Mouse (Mus musculus) inflammation-experienced regulatory T-cells, adult 6 months (primary cell): ENCODE results near the gene Ahcyl2. TPM values are rescaled to one million over a fixed set of nuclear protein-coding genes. Genes with fewer than 3 reads are reported as not detected.
"Not testable (repeated sequence)": the region's sequence is repeated elsewhere in the genome, so short reads cannot be mapped to it uniquely, and the experiment has no call there.

Experiments used
- ATAC-seq: one replicate; pipeline ENCODE4 v1.8.0; 2017
- polyA plus RNA-seq, 3 experiments: library from polyadenylated mRNA; unstranded; fragments of 100-300 nt; shearing (Covaris generic); gene quantifications; one replicate each; pipeline ENCODE4 v1.2.1; 2017

Ahcyl2 gene
- polyA plus RNA-seq, result 10 to 100 TPM; 28.9 to 79.9 (median 60.8) TPM

DNA sequence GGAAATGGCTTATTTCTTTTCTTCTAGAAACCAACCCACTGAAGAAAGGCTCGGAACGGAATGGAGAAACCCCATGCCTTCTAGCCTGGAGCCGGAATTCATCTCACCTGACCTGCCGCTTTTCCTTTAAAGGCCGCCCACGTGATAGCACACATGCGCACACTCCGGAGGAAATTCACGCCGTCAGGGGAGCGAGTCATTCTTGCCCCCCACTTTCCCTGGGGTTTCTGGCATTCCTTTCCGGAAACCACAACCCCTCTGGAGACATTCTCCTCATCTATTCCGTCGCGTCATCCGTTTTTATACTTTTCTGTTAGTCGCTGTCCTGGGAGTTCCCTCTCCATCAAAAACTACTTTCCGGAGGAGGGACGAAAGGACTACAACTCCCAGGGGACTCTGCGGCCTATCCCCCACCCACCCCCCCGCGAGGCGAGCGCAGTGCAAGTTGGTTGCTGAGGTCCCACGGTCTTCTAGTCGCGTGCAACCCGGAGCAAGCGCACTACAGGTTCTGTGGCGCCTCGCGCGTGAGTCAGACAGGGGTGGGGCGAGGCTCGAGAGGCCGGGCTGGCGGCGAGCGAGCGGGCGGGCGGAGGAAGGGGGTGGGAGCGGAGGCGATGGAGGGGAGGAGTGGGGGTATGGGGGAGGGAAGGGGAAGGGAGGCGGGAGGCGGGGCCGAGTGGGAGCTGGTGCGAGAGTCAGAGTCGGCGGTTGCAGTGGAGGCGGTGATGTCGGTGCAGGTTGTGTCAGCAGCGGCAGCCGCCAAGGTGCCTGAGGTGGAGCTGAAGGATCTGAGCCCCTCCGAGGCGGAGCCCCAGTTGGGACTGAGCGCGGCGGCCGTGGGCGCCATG, at the start of gene Ahcyl2:
TSS of gene Ahcyl2 (plus strand) at position 199 of the 848 bp plus-strand sequence.
- ATAC-seq, result peak; percentile 91

DNA sequence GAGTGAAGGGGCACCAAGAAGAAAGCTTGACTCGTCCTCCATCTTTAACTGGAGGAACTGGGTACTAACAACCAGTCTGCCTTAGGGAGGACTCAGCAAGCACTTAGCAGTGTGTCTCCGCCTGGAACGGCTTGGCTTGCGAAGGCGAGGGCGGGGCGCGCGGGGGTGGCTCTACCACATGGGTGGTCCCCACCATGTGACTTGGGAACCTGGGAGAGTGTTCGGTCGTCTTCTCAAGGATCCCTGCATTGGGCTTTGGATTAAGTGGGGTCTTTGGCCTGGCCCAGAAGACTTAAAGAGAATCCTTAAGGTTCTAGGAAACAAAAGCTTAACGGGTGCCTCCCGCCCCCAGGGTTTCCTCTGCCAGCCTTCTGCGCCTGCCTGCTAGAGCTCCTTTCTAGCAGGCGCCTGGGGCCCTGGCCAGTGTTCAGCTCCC, 48.9 kb upstream of the Ahcyl2 start:
- no peak for ATAC-seq

DNA sequence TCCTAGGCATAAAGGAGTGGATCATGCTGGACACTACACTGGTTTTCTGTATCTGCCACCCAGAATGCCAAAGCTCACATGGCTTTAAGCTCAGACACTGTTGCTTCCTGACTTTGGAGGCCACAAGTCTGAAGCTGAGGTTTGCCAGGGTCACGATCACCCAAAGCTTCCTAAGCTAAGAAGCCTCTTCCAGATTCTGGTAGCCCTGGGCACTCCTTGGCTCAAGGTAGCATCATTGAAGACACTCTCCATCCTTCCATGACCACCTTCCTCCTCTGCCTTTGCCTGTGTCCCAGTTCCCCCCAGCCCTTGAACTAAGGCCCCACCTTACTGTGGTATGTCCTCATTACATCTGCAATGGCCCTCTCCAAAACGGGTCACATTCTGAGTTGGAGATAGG, 45.9 kb upstream of the Ahcyl2 start:
- no peak for ATAC-seq

DNA sequence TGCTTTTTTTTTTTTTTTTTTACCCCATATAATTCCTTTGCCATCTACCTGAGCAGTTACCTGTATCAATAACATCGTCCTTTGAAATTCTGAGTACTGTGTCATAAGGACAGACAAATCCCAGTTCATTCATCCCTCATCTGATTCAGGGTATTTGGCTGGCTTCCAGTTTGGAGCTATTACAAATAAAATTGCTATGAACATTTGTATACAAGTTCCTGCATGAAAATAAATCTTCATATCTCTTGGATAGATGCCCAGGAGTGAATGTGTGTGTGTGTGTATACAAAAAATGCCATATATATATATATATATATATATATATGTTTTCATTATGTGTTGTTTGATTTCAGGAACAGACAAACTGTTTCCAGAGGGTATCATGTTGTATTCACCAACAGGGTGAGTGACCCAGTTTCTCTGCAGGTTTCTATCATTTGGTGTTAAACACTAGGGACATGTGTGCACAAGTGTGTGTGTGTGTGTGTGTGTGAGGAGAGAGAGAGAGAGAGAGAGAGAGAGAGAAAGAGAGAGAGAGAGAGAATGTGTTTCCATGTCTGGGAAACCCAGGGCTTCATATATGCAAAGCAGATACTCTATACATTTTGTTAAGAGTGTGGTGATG, 41.1 kb upstream of the Ahcyl2 start:
- ATAC-seq, result no peak

DNA sequence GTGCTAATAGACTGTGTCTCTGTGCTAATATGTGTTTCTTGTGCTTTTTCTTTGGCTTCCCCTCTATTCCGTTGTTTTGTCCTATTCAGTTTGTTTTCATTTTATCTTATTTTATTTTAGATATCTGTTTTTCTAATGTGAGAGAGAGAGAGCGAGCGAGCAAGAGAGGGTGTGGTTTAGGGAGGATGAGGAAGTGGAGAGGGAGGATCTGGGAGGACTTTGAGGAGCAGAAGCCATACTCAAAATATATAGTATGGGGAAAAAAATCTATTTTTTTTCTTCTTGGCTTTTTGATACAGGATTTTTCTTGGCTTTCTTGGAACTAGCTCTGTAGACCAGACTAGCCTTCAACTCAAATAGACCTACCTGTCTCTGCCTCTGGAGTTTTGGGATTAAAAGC, 39.8 kb upstream of the Ahcyl2 start:
- no peak for ATAC-seq

DNA sequence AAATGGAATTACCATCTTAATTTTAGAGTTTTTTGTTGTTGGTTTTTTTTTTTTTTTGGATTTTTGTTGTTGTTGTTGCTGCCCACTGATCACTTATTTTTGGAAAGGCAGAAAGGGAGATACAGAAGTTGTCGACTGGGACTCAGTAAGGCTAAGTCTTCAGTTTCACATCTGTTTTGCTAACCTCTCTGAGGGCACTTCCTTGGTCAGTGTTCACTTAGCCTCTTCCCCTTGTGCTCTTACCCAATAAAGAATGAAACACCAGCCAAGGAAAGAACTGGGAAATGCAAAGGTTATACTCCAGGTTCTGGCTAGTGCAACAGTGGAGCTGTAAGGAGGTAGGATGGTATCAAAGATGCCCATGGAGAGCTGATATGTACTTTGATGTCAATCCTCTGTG, 38.3 kb upstream of the Ahcyl2 start:
- ATAC-seq, result no peak

DNA sequence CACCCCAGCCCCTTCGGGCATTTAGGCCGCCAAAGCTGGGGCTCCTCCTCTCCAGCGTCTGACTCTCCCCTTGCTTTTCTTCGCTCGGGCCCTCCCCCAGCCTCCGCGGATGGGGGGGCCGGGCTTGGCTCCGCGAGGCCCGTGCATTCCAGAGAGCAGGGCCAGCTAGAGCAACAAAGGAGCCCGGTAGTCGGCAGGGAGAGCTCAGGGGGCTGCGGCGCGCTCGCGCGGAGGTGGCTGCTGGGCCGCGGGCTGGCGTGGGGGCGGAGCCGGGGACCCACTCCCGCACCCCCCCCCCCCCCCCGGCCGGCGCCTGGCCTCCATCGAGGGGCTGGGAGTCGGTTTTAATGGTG, 32.5 kb upstream of the Ahcyl2 start, which contains the start of gene Smo:
TSS of gene Smo (plus strand) at position 168 of the 353 bp plus-strand sequence.
- ATAC-seq, result no peak

DNA sequence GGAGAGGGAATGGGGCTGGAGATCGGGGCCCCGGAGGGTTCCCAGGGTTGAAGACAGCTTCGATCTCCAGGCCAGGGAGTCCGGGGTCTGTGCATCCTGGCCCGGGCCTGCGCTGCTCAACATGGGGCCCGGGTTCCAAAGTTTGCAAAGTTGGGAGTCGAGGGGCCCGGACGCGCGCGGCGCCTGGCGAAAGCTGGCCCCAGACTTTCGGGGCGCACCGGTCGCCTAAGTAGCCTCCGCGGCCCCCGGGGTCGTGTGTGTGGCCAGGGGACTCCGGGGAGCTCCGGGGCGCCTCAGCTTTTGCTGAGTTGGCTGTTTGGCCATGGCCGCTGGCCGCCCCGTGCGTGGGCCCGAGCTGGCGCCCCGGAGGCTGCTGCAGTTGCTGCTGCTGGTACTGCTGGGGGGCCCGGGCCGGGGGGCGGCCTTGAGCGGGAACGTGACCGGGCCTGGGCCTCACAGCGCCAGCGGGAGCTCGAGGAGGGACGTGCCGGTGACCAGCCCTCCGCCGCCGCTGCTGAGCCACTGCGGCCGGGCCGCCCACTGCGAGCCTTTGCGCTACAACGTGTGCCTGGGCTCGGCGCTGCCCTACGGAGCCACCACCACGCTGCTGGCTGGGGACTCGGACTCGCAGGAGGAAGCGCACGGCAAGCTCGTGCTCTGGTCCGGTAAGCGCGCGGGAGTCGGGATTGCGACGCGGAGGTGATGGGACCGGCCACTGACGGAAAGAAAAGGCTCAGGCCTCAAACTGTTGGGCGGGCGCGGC, 31.9 kb upstream of the Ahcyl2 start:
- peak; percentile 25 for ATAC-seq

DNA sequence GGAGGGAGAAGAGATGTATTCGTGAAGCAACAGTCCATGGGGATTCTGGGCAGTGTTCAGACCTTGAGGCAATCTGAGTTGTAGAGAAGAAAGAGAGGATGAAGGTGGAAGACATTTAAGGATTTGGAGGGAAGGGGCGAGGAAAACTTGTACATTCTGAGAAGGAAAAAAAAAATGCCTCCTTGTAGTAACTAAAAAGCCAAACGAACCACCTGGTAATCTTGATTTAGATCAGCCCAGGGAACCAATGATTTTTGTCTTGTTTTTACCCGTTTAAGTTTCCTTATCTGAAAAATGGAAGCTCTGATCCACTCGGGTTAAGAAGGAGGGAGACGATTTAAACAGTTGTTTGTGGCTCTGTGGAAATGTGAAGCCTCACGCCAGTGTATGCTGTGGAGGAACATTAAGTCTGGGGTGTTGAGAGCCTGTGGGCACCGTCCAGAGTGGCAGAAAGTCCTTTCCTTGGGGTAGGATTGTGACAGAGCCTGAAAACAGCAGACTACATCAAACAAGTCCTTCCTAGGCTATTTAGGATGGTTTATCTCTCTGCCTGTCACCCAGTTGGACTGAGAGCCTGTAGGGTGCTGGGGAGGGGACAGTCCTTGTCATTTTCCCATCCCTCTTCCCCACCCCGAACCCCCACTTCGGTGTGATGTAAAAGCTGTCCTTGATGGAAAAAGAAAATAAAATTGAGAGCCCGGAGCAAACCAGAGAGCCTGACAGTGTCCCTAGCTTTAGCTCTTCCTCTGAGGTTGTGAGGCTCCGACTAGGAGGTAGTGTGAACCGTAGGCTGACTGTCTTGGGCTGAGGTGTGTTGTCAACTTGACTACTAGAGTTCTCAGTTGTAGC, 31.0 kb upstream of the Ahcyl2 start:
- ATAC-seq, result no peak

DNA sequence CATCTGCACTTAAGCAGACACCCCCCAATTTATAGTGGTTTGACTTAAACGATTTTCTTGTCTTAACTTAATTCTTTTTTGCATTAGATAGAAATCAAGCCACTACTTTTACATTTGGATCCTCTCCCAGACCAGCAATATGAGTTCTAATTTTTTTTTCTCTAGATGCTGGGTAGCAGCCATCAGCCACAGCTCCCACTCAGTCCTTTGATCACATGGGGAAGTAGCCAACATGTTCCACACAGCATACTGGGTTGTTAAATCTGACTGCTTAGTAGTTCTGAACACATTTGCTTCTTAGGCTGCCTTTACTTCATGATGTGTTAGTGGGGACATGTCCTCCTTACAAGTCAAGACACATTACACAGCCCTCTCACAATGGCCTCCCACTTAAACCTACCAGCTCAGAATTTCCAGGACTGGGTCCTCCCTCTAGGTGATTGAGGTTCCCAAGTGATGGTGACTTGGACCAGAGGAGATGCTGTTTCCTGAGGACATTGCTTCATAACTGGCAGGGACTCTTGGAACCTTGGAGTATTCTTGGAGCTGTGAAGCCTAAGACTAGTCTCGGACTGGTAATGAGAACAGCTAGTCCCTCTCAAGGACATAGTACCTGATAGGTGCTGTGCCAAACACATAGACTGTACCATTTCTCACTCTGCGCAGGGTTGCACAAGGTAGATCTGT, 16.2 kb upstream of the Ahcyl2 start:
- ATAC-seq, result no peak

DNA sequence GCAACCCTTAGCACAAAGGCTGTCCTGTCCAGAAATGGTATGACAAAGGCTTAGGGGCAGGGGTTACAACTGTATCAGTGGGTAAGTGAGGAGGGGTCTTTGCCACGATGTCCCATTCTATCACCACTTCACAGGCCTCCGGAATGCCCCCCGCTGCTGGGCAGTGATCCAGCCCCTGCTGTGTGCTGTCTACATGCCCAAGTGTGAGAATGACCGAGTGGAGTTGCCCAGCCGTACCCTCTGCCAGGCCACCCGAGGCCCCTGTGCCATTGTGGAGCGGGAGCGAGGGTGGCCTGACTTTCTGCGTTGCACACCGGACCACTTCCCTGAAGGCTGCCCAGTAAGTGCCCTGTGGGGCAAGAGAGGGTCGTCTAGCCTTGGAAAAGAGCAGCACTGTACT, 14.5 kb upstream of the Ahcyl2 start:
- ATAC-seq, result no peak

DNA sequence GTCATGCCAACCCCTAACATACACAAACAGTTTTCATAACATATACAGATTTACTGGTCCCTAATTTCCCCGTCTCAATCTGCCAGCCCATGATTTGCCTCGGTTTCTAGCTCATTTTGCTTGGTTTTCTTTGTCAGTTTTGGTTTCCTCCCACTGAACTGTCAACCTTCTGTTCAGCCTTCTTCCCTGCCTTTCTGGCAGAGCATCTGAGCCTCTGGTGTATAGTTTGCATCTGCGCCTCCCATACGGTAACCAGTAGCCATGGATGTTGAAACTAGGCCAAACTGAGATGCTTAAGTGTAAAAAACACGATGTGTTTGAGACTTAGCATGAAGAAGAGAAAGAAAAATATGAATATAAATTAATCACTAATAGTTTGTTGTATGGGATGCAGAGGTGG, 11.8 kb upstream of the Ahcyl2 start:
- no peak for ATAC-seq

DNA sequence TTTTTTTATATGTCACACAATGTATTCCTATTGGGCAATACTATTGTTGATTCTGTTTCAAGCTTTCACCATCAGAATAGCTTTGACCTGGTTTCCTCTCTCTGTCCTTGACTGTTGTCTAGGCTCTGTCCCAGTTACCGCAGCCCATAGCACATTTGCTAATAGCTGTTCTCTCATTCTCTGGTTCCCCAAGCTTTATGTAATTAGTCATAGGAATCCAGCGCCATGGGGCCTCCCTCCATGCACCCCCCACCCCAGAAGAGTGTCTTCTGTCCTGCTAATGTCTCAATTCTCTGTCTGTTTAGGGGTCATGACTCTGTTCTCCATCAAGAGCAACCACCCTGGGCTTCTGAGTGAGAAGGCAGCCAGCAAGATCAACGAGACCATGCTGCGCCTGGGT, 11.3 kb upstream of the Ahcyl2 start:
- no peak for ATAC-seq

DNA sequence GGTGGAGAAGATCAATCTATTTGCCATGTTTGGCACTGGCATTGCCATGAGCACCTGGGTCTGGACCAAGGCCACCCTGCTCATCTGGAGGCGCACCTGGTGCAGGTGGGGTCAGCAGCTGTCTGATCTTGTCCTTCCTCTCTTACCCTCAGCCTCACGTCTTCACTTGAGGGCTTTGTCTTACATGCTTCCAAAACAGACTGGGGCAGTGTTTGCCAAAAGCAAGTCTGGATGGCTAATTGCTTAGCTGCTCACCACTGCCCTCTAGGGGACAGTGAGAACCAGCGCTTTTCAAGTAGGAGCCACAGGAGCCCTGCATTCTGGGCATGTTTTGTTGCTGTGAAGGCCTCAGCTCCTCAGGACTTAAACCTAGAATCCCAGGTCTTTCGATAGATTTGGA, 9.4 kb upstream of the Ahcyl2 start:
- peak; percentile 63 for ATAC-seq

DNA sequence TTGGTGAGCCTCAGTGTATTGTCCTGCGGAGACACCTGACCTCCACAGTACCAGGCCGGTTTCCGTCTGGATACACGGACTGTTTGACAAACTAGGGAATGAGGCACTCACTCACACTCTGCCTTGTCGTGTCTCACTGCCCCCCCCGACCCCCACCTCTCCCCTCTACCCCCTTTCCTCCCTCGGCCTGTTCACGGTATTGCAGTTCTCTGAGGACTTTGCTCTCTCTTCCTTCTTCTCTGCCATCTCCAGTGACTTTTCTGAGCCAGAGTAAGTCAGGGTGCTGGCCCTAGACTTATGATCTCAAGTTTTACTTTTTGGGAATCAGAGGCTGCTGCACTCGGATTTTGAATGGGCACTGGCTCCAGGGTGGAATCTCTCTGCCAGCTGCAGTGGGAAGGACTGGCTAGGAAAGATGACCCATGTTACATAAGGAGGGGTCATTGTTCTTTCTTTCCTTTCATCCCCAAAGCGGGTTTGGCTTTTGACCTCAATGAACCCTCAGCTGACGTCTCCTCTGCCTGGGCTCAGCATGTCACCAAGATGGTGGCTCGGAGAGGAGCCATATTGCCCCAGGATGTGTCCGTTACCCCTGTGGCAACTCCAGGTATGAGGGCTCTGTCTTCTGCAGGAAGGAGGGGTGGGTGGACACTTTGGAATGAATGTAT, 8.7 kb upstream of the Ahcyl2 start:
- no peak for ATAC-seq

DNA sequence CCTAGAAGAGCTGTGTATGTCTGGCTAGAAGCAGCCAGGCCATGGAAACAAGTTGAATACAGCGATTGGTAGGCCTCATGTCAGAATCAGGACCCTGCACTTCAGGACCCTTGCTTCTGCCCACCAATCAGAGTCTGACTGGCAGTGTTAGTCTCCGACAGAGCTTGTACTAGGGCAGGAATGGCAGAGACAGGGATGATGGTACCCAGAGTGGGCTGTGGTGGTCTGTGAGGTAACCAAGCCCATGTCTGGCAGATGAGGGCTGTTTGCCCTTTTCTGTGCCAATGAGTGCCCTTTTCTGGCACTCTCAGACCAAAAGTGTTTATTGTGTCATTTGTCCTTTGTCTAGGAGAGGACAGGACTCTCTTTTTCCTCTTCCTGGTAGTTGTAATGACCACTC, 7.4 kb upstream of the Ahcyl2 start:
- not testable (repeated sequence) for ATAC-seq

DNA sequence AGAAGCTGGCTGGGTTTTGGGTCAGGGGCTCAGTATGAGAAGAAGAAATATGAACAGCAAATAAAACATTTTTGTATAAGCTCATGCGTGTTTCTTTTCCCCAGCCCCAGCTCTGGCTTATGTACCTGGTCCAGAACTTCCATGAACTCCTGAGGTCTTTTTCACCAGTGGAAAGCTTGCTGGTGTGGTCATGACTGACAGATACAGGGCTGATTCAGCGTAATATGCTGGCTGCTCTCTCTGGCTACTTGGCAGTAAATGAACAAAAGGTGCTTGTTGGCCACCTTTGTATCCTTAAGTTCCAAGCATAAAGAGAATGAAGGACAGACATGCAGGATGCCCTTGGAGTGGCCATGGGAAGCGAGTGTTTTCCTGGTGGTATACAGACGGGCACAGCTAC, 6.5 kb upstream of the Ahcyl2 start:
- no peak for ATAC-seq

DNA sequence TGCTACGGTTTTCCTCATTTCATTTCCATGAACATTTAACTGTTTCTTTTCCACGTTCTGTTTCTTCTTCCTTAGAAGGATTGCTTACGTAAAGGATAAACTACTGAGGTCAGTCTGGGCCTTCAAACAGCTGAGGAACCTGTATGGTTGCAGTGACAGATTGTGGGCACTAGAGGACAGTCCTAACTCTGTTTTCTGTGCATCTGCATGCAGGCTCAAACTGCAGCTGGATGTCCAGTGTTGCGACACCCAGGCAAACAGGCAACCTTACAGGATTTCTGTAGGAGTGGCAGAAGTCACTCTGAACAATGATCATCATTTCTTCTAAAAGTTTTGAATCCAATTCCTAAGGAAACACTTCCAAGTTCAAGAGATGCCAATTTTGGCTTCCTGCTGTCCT, 5.3 kb upstream of the Ahcyl2 start:
- peak; percentile 51 for ATAC-seq

DNA sequence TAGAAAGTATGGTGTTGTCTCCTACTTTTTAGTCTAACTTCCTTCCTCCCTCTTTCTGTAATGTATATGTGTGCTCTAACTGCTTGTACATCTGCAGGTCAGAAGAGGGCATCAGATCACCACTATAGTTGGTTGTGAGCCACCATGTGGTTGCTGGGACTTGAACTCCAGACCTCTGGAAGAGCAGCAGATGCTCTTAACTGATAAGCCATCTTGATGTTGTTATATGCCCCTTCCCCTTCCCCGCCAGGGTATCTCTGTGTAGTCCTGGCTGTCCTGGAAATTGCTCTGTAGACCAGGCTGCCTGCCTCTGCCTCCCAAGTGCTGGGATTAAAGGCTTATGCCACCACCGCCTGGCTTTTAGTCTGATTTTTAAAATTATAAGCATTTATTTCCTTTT, 937 bp upstream of the Ahcyl2 start:
- no peak for ATAC-seq

DNA sequence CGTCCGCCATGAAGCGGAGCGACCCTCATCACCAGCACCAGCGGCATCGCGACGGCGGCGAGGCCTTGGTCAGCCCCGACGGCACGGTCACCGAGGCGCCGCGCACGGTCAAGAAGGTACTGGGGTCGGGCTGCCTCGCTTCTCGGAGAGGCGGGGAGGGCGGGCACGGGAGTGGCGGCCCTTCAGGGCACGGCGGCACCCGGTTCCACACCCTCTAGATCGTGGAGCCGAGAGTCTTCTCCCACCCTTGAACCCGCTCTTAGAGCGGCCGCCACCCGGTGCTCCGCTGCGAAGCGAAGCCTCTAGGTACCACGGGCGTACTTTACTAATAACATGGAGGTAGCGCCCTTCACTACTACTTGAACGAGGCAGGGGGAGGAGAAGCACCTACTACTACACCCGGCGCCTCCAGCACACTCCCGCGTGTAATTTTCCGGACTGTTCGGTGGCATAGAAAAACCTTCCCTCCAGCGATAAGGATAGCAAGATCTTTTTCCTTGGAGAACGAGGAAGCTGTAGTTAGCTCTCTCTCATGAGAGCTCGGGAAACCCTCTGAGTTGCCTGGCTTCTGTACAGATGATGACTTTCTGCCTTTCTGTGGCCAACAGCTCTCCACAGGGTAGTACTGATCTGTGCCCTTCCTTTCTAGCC, 1.1 kb downstream of the Ahcyl2 start:
- ATAC-seq, result peak; percentile 31
